8 mouse cellular contexts compared by ENCODE assay signal in the genomic region with DNA sequence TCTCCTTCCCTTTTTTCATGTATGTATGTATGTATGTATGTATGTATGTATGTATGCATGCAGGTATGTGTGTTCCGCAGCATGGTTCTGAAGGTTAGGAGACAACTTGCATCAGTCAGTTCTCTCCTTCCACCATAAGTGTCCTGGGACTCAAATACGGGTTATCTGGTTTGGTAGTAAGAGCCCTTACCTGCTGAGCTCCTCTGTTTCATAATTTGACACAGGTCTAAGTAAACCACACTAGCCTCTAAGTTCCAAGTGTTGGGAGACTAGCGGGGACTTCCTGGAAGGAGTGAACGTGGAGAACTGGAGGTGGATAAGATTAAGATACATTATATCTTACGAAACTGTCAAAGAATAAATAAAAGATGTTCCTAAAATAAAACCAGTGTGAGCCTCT. TPM values are rescaled to one million over a fixed set of nuclear protein-coding genes. Genes with fewer than 3 reads are reported as not detected.
A peak's percentile ranks its signal among the peaks of the same experiment; 100 is the strongest.
DNase-seq lines count a peak whose midpoint lies in the region; ATAC-seq lines count a peak whose summit lies in the region.

No protein-coding gene starts in this region.

- H3K9ac ChIP-seq in forebrain, embryonic 14.5 days (ENCODE audit: low read length), result no peak overlapping the region
- H3K9ac ChIP-seq in liver, embryonic 15.5 days, result no peak overlapping the region

- DNase-seq in frontal cortex, postnatal 36 days (ENCODE audit: low spot score in 2 of 2), result no peak
- DNase-seq in CD4-positive, CD25-positive, alpha-beta regulatory T cell, adult 2 months (ENCODE audit: low read depth, low spot score), result peak; percentile 31
- no peak for DNase-seq in forebrain, embryonic 14.5 days (ENCODE audit: low spot score)
- DNase-seq in Muller cell, postnatal 12 days (ENCODE audit: inconsistent ontology term), result no peak
- no peak for DNase-seq in urinary bladder, postnatal 10 days (ENCODE audit: low spot score)
- DNase-seq in adrenal gland, adult 8-10 months, result no peak

- no peaks in the 10 kb centered on the region for H3K36me3 ChIP-seq in forebrain, embryonic 14.5 days (ENCODE audit: control insufficient read depth, insufficient read depth, low read length)
- H3K36me3 ChIP-seq in liver, embryonic 15.5 days (replicated peaks), result no peaks in the 10 kb centered on the region

- H3K4me2 ChIP-seq in forebrain, embryonic 14.5 days (ENCODE audit: low read length), result peak overlapping the region; percentile 74
- peak overlapping the region; percentile 78 for H3K4me2 ChIP-seq in liver, embryonic 15.5 days

- peaks cover 6% of the 10 kb centered on the region for H3K4me1 ChIP-seq in forebrain, embryonic 14.5 days (ENCODE audit: control insufficient read depth, insufficient read depth, low read length)
- H3K4me1 ChIP-seq in liver, embryonic 15.5 days (replicated peaks), result peaks cover 25% of the 10 kb centered on the region

- no peaks in the 10 kb centered on the region for H3K9me3 ChIP-seq in forebrain, embryonic 14.5 days (replicated peaks; ENCODE audit: control insufficient read depth, low read length)
- no peaks in the 10 kb centered on the region for H3K9me3 ChIP-seq in liver, embryonic 15.5 days (replicated peaks)

- 51% methylated on average over 5 of the region's 5 CpGs for WGBS in forebrain, embryonic 14.5 days
- 31% methylated on average over 5 of the region's 5 CpGs for WGBS in liver, embryonic 15.5 days (ENCODE audit: insufficient replicate concordance)

- H3K4me3 ChIP-seq in forebrain, embryonic 14.5 days (ENCODE audit: low read depth, low read length), result peak overlapping the region; percentile 52
- H3K4me3 ChIP-seq in liver, embryonic 15.5 days (replicated peaks), result peak overlapping the region; percentile 90

- peak; percentile 11; the same call in 1 of the 2 replicates for ATAC-seq in frontal cortex, adult (ENCODE audit: low TSS enrichment)
- ATAC-seq in forebrain, embryonic 14.5 days, result no peak
- peak; percentile 2; the same call in 1 of the 2 replicates for ATAC-seq in liver, embryonic 15.5 days (ENCODE audit: insufficient read depth)

- no peak overlapping the region for H3K27ac ChIP-seq in forebrain, embryonic 14.5 days (ENCODE audit: low read depth, low read length)
- H3K27ac ChIP-seq in liver, embryonic 15.5 days (replicated peaks), result 0 out of 2 replicates have a peak overlapping the region, but pooled peaks have one; percentile 0

- H3K27me3 ChIP-seq in forebrain, embryonic 14.5 days (replicated peaks; ENCODE audit: control insufficient read depth, insufficient read depth, low read length), result no peaks in the 10 kb centered on the region
- H3K27me3 ChIP-seq in liver, embryonic 15.5 days, result no peaks in the 10 kb centered on the region

RNA-seq across cellular contexts. Expression of gene Micu1, which starts 0.5 kb away (rescaled TPM):
- polyA plus RNA-seq in forebrain, embryonic 14.5 days (2014; fragmentation: Nextera tagmentation; extraction: Ambion mirVana), result 69.1 and 72.0 TPM in 2 replicates
- polyA plus RNA-seq in liver, embryonic 15.5 days (2015; fragmentation: Nextera tagmentation; extraction: Ambion mirVana), result 38.2 and 42.1 TPM in 2 replicates
- 10 to 100 TPM; 60.7 to 96.3 (median 74.9) TPM for total RNA-seq in adrenal gland, adult 8-10 months (2022)
